Mouse (Mus musculus): ENCODE measurements around the gene Prkch.

DNA sequence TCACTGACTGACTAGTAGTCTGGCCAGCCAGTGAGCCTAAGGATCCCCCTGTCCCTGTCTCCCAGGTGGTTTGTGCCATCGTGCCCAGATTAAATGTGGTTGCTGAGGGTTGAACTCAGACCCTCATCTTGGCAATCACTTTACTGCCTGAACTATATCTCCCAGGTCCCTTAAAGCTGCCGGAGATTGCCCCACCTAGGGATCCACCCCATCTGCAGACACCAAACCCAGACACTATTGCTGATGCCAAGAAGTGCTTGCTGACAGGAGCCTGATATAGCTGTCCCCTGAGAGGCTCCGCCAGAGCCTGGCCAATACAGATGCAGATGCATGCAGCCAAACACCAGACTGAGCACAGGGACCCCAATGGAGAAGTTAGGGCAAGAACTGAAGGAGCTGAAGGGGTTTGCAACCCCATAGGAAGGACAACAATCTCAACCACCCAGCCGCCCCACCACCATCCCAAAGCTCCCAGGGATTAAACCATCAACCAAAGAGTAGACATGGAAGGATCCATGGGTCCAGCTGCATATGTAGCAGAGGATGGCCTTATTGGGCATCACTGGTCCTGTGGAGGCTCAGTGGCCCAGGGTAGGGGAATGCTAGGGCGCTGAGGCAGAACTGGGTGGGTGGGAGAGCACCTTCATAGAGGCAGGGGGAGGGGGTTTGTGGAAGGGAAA lies 229.6 kb downstream of the Prkch start:
- no peak for TF ChIP-seq CTCF (conservative IDR thresholded peaks at IDR 0.05; ENCODE audit: low read length)
- no peak for TF ChIP-seq NANOG (IDR thresholded peaks at IDR 0.05; ENCODE audit: borderline replicate concordance, low read length)
- TF ChIP-seq POU5F1 (IDR thresholded peaks at IDR 0.05; ENCODE audit: borderline replicate concordance, low read length) = no peak

Measured in E14TG2a.4 (cell line).